Mouse (Mus musculus) adrenal gland, adult 8-10 months (tissue): ENCODE results near the gene Gm20662. TPM values are rescaled to one million over a fixed set of nuclear protein-coding genes. Genes with fewer than 3 reads are reported as not detected.
A peak's percentile ranks its signal among the peaks of the same experiment; 100 is the strongest.

Experiments
- DNase-seq: peaks from one replicate; pipeline ENCODE4 v3.0.0; 2022
- microRNA-seq, 2 experiments: library from miRNA; unstranded; fragments of <30 nt; microRNA quantifications; one replicate each; pipeline ENCODE4 v1.2.0; 2022
- total RNA-seq, 4 experiments: library from RNA; stranded (reverse); gene quantifications; 2 replicates each; pipeline ENCODE4 v1.2.4; 2022

Gene Gm20662
- total RNA-seq, 4 experiments from 2014 or later, result 3.8 to 7.4 (median 4.0) TPM; not detected in 1

- no peak for DNase-seq
Measured at GRCm38 (mm10) chr9:108093586-108093985, 97.4 kb downstream of the Gm20662 start.

GRCm38 (mm10) chr9:108094184-108094941 is 98.2 kb downstream of the Gm20662 start, which contains the start of gene Apeh:
Gene Apeh, minus strand, starts transcription at chr9:108094606.
- peak; percentile 94 for DNase-seq

Small RNAs within 50 kb of the gene (microRNA-seq; reads per million reads assigned to microRNA genes)
- 0 reads per million in 2 experiments for gene Mir7088

Other genes starting within 250 kb of the Gm20662 start
- 100 to 1,000 TPM in 2 of 4 experiments, 10 to 100 TPM in 2; 91.2 to 204 (median 127) TPM for gene Rbm5, start 225.4 kb upstream of the Gm20662 start, total RNA-seq
- 10 to 100 TPM; 51.7 to 91.6 (median 58.9) TPM for gene Rbm6, start 123.1 kb upstream of the Gm20662 start, total RNA-seq
- 10 to 100 TPM; 19.5 to 22.1 (median 20.1) TPM for gene Mon1a, start 108.2 kb upstream of the Gm20662 start, total RNA-seq
- gene Mst1r, start 89.5 kb upstream of the Gm20662 start, total RNA-seq, result 10 to 100 TPM; 10.3 to 28.6 (median 17.9) TPM
- not detected for gene Actl11, start 67.9 kb upstream of the Gm20662 start, total RNA-seq
- 10 to 100 TPM in 2 of 4 experiments, 1 to 10 TPM in 2; 6.4 to 11.1 (median 9.7) TPM for gene Camkv, start 60.7 kb upstream of the Gm20662 start, total RNA-seq
- 1 to 10 TPM; 2.2 to 7.0 (median 4.2) TPM for gene Traip, start 46.2 kb upstream of the Gm20662 start, total RNA-seq
- gene Uba7, start 20.8 kb upstream of the Gm20662 start, total RNA-seq, result 10 to 100 TPM; 17.4 to 48.9 (median 25.9) TPM
- under 1 TPM in 3 of 4 experiments, not detected in 1; 0.32 to 0.43 (median 0.37) TPM for gene Gm20661, start 13.3 kb upstream of the Gm20662 start, total RNA-seq
- gene Inka1, start 10.5 kb upstream of the Gm20662 start, total RNA-seq, result 1 to 10 TPM; 4.7 to 6.0 (median 5.0) TPM
- 1 to 10 TPM in 2 of 4 experiments, under 1 TPM in 2; 0.66 to 1.3 (median 1.0) TPM for gene Cdhr4, start 3.9 kb upstream of the Gm20662 start, total RNA-seq
- 100 to 1,000 TPM; 138 to 184 (median 167) TPM for gene Ip6k1, start 6.2 kb downstream of the Gm20662 start, total RNA-seq
- 10 to 100 TPM; 23.5 to 31.6 (median 28.2) TPM for gene Gmppb, start 52.9 kb downstream of the Gm20662 start, total RNA-seq
- gene Amigo3, start 56.8 kb downstream of the Gm20662 start, total RNA-seq, result 1 to 10 TPM; 2.4 to 6.6 (median 4.1) TPM
- gene Mst1, start 84.1 kb downstream of the Gm20662 start, total RNA-seq, result under 1 TPM in 1 of 4 experiments, not detected in 3; 0.10 TPM
- gene Rnf123, start 87.0 kb downstream of the Gm20662 start, total RNA-seq, result 100 to 1,000 TPM in 1 of 4 experiments, 10 to 100 TPM in 3; 68.2 to 108 (median 86.5) TPM
- 100 to 1,000 TPM; 104 to 125 (median 109) TPM for gene Apeh, start 98.3 kb downstream of the Gm20662 start, total RNA-seq
- gene Bsn, start 194.0 kb downstream of the Gm20662 start, total RNA-seq, result 1 to 10 TPM; 3.7 to 6.8 (median 6.4) TPM